Mouse (Mus musculus) forebrain, embryonic 13.5 days (tissue): ENCODE measurements around the gene Phactr2. TPM values are rescaled to one million over a fixed set of nuclear protein-coding genes. Genes with fewer than 3 reads are reported as not detected.
"Not testable (repeated sequence)": the region's sequence is repeated elsewhere in the genome, so short reads cannot be mapped to it uniquely, and the experiment has no call there.

ENCODE experiments used
- ATAC-seq: fragments of 200-750 bp; cut with Nextera tagmentation; 2 replicates; pipeline ENCODE4 v1.8.0; 2017
- H3K27ac ChIP-seq: fragments of 300-500 bp; sonication (generic); 2 replicates; pipeline ENCODE4 v1.5.1; 2015; ENCODE audit warnings: inconsistent platforms, mild to moderate bottlenecking, moderate library complexity
- H3K27me3 ChIP-seq: fragments of 300-500 bp; sonication (generic); 2 replicates; pipeline ENCODE4 v1.6.1; 2015; ENCODE audit warnings: mild to moderate bottlenecking, inconsistent platforms
- H3K36me3 ChIP-seq: fragments of 300-500 bp; sonication (generic); 2 replicates; pipeline ENCODE4 v1.6.1; 2015; ENCODE audit warnings: mild to moderate bottlenecking, inconsistent platforms; ENCODE audit not compliant: poor library complexity, severe bottlenecking
- H3K4me1 ChIP-seq: fragments of 300-500 bp; sonication (generic); 2 replicates; pipeline ENCODE4 v1.6.1; 2015; ENCODE audit warnings: inconsistent platforms
- H3K4me2 ChIP-seq: fragments of 300-500 bp; sonication (generic); 2 replicates; pipeline ENCODE4 v1.6.1; 2015; ENCODE audit warnings: inconsistent platforms, mild to moderate bottlenecking, moderate library complexity
- H3K4me3 ChIP-seq: fragments of 300-500 bp; sonication (generic); 2 replicates; pipeline ENCODE4 v1.5.1; 2015; ENCODE audit warnings: mild to moderate bottlenecking, inconsistent platforms
- H3K9ac ChIP-seq: fragments of 300-500 bp; sonication (generic); 2 replicates; pipeline ENCODE4 v1.6.1; 2015; ENCODE audit warnings: mild to moderate bottlenecking, inconsistent platforms
- H3K9me3 ChIP-seq: fragments of 300-500 bp; sonication (generic); replicated peaks from 2 replicates; pipeline ENCODE4 v1.6.1; 2016; ENCODE audit warnings: inconsistent platforms
- WGBS: fragments of 180-500 bp; shearing (Covaris S2); methylation state at CpG from one replicate; pipeline ENCODE4 v1.1.7; 2015; 5-methylcytosine and 5-hydroxymethylcytosine counted together
- polyA plus RNA-seq: library from polyadenylated mRNA; unstranded; fragments of >200 nt; fragmentation: Nextera tagmentation; extraction: Ambion mirVana; gene quantifications from 2 replicates; pipeline ENCODE4 v1.2.1, GENCODE M21; 2015

Gene Phactr2
- polyA plus RNA-seq, 1 experiment from 2014 or later = 8.5 TPM

DNA sequence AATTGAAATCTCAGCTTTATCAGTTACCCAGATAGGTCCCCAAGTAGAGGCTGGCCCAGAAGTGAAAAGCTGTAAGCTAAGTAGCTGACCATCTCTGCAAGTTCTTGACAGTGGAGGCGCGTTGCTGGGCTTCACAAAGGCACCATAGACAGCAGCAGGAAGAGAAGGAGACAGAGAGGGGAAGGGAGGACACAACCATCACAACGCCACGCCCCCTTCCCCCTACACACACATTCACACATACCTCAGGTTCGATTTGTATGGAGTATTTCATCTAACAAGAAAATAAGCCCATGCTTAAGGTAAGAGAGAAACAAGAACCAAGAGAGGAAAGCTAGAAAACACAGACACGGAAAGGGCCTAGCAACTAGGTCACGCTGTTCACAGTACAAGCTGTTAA lies 909 bp upstream of the Phactr2 start:
- 35% methylated on average over 7 of the region's 7 CpGs for WGBS

DNA sequence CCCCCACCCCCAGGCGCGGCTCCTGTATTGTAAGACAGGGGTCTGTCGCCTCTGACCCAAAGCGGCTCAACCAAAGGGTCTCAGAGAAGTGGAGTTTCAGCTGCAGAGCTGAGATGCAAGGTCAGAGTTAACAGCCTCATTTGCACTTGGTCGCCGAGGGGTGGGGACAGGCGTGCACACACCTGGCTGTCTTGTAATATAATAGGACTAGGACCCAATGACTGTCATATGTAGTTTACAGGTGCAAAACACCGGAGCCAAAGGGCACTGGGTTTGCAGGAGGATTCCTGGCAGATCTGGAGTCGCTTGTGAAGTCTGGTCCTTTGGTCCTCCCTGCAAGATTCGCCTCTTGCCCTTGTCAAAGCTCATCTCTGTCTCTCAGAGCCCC lies 350 bp upstream of the Phactr2 start:
- Histone ChIP-seq H3K4me2 (peak overlapping the region; percentile 100), H3K9ac (peak overlapping the region; percentile 74), H3K27me3 (peaks cover 38% of the 10 kb centered on the region), H3K9me3 (no peaks in the 10 kb centered on the region), H3K27ac (no peak overlapping the region), H3K36me3 (no peaks in the 10 kb centered on the region), H3K4me3 (peak overlapping the region; percentile 61), H3K4me1 (peaks cover 15% of the 10 kb centered on the region)
- ATAC-seq = no peak
- WGBS = 6% methylated on average over 10 of the region's 10 CpGs

More for the DNA sequence above, 909 bp upstream of the Phactr2 start:
- Histone ChIP-seq H3K36me3 (no peaks in the 10 kb centered on the region), H3K4me1 (peaks cover 15% of the 10 kb centered on the region), H3K4me2 (0 out of 2 replicates have a peak overlapping the region, but pooled peaks have one; percentile 100), H3K9me3 (no peaks in the 10 kb centered on the region), H3K27ac (no peak overlapping the region), H3K4me3 (no peak overlapping the region), H3K27me3 (peaks cover 38% of the 10 kb centered on the region), H3K9ac (no peak overlapping the region)
- ATAC-seq = no peak

DNA sequence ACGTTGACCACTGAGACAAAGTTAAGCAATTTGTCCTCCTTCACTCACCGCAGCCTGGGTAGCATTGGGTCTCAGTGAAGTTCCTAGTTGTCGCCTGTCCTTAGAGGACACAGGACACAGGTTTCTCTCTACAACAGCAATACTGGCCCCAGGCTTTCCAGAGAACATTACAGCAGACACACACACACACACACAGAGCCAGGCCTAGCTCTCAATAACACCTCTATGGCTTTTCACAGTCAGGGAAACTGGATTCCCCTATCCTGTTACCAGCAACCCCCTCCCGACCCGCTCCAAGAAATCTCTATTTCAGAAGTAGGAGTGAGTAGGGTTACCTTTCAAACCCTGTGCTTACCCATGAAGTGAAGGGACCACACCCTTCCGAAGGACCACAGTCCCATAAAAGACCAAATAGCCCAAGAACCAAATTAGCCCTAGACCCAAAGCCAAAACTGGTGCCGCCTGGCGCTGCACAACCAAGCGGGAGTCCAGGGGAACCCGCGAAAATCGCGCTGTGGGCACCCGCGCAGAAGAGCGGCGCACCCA lies 852 bp downstream of the Phactr2 start:
- 14% methylated on average over 17 of the region's 17 CpGs for WGBS
- Histone ChIP-seq H3K9ac (peak overlapping the region; percentile 74), H3K9me3 (no peaks in the 10 kb centered on the region), H3K4me2 (peak overlapping the region; percentile 100), H3K27me3 (peaks cover 38% of the 10 kb centered on the region), H3K36me3 (no peaks in the 10 kb centered on the region), H3K27ac (no peak overlapping the region), H3K4me1 (peaks cover 15% of the 10 kb centered on the region), H3K4me3 (peak overlapping the region; percentile 61)
- ATAC-seq = no peak; the same call in 1 of the 2 replicates

DNA sequence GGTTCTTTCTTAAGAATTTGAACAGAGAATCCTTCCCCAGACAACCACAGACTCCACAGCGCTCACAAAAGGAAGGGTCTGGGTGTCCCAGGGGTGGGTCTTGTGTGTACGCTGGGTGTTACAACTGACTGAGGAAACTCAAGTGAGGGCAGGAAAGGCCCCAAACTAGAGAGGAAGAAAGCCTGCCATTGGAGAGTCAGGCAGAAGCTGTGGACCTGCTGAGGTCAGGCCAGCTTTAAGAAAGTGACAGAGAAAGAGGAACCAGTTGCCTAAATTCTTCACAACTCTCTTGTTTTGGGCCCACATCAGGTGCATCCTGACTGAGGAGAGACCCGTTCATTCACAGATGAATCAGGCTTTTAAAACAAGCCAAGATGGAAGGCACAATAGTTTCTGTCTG lies 4.0 kb downstream of the Phactr2 start:
- no peak overlapping the region for H3K4me2 ChIP-seq
- peaks cover 15% of the 10 kb centered on the region for H3K4me1 ChIP-seq
- ATAC-seq = no peak
- H3K27ac ChIP-seq = no peak overlapping the region
- H3K36me3 ChIP-seq = no peaks in the 10 kb centered on the region
- no peaks in the 10 kb centered on the region for H3K9me3 ChIP-seq
- H3K27me3 ChIP-seq = peaks cover 31% of the 10 kb centered on the region
- H3K4me3 ChIP-seq = no peak overlapping the region
- no peak overlapping the region for H3K9ac ChIP-seq
- 89% methylated on average over 3 of the region's 3 CpGs for WGBS

DNA sequence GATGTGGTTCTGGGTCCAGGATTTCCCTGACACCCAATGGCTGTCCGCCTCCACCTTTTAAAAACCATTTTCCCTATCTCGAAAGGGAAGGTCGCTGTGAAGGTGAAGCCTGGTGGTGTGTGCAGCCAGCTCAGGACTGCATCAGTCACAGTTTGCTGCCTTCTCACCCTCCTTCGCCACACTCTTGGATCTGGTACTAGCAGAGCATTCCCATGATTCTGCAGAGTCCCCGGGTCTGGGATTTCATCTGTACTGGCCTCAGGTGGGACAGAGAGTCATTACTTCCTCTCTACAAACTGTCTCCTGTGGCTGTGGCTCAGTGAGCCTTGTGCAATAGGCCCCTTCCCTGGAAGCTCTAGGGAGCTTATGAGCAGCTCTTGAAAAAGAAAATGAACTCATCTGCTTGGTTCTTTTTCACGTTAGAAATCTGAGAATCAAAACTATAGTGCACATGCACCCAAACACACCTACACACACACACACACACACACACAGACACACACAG lies 6.1 kb downstream of the Phactr2 start:
- peaks cover 13% of the 10 kb centered on the region for H3K27me3 ChIP-seq
- not testable (repeated sequence) for H3K27ac ChIP-seq, H3K4me3 ChIP-seq, H3K4me1 ChIP-seq, H3K36me3 ChIP-seq, H3K9me3 ChIP-seq, H3K9ac ChIP-seq, H3K4me2 ChIP-seq, ATAC-seq
- 87% methylated on average over 6 of the region's 6 CpGs for WGBS

DNA sequence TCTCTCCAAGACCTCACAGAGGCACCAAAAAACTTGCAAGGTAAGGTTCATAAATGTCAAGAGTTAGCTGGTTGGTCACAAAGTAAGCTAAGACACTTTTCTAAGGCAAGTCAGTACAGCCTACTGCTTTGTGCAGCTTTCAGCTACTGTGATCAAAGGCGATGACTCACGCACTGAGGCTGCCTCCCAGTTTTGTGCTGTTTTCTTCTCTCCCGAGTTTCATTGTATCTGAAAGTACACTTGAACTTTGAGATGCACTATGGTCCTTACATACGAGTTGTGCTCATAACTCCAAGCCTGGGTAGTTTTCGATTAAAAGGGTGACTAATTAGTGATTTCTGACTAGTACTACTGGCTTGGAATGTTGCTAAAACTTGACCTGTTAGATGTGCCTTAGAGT lies 7.3 kb downstream of the Phactr2 start:
- 70% methylated on average over 5 of the region's 5 CpGs for WGBS
- H3K4me3 ChIP-seq = no peak overlapping the region
- ATAC-seq = no peak

DNA sequence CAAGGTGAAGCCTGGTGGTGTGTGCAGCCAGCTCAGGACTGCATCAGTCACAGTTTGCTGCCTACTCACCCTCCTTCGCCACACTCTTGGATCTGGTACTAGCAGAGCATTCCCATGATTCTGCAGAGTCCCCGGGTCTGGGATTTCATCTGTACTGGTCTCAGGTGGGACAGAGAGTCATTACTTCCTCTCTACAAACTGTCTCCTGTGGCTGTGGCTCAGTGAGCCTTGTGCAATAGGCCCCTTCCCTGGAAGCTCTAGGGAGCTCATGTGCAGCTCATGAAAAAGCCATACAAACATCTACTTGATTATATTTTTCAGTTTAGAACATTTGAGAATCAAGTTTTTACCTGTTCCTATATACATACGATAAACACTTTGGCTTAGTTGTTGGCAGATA lies 9.9 kb downstream of the Phactr2 start:
- H3K9me3 ChIP-seq, ATAC-seq, H3K4me2 ChIP-seq, H3K36me3 ChIP-seq, H3K4me1 ChIP-seq, H3K27ac ChIP-seq, H3K4me3 ChIP-seq, H3K9ac ChIP-seq, H3K27me3 ChIP-seq: not testable (repeated sequence)
- WGBS = 89% methylated on average over 3 of the region's 3 CpGs

More for the DNA sequence above, 7.3 kb downstream of the Phactr2 start:
- Histone ChIP-seq H3K36me3 (no peaks in the 10 kb centered on the region), H3K9me3 (no peaks in the 10 kb centered on the region), H3K9ac (no peak overlapping the region), H3K27ac (no peak overlapping the region), H3K27me3 (peaks cover 2% of the 10 kb centered on the region), H3K4me1 (no peaks in the 10 kb centered on the region), H3K4me2 (no peak overlapping the region)

DNA sequence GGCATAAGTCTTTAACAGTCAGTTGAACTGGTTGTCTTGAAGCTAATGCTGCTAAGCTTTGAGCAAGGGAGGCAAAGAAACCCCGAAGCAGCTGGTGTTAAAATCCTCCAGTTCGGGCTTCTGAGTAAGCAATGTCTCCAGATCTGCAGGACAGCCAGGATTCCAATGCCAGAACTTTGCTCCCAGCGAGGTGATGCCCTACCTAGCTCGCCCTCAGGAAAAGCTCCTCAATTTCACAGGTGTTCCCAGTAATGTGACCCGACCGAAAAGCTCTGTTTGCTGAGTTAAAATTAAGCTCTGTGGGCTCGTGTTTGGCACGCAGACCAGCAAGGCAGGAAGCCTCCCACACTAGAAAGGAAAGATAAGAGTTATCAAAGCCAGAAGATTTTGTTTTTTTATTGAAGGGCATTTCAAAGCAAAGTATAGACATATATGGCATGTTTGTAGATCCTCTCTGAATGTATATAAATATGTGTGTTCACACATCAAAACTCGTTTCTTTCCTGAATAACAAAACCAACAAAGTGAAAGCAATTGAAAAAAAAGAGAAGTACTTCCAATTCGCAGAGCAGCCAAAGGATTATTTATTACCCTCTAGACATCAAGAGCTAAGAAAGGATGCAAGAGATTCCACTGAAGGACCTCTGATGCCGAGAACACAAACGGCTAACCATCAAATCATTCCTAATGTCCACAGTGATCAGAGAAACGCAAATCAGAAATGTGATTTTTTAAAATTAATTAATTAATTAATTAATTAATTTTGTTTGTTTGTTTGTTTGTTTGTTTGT lies 20.8 kb downstream of the Phactr2 start:
- no peak overlapping the region for H3K4me2 ChIP-seq
- H3K9me3 ChIP-seq = no peaks in the 10 kb centered on the region
- no peaks in the 10 kb centered on the region for H3K4me1 ChIP-seq
- no peak overlapping the region for H3K9ac ChIP-seq
- 87% methylated on average over 13 of the region's 13 CpGs for WGBS
- no peak overlapping the region for H3K4me3 ChIP-seq
- H3K27ac ChIP-seq = no peak overlapping the region
- ATAC-seq = no peak
- H3K27me3 ChIP-seq = no peaks in the 10 kb centered on the region
- H3K36me3 ChIP-seq = no peaks in the 10 kb centered on the region

DNA sequence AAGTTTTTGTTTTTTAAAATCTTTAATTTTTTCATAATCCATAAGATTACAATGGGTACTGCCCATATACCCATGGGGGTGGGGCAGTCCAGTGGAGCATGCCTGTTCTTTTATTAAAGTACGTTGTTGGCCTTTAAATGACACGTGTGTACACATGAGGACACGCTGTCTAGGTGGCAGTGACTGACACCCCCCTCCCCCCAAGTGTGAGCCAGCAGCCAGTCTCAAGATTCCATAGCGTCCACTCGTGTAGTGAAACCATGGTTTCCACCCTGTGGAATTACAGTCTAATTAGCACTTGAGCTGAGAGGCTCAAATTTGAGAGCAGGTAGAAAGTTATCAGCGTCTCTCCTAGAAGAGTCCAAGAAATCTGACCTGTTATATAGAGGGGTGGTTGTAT lies 22.6 kb downstream of the Phactr2 start:
- Histone ChIP-seq H3K4me3 (no peak overlapping the region), H3K4me2 (no peak overlapping the region), H3K4me1 (0 out of 2 replicates have a peak, but pooled peaks cover 3% of the 10 kb centered on the region), H3K27ac (no peak overlapping the region), H3K27me3 (no peaks in the 10 kb centered on the region), H3K9me3 (no peaks in the 10 kb centered on the region), H3K36me3 (no peaks in the 10 kb centered on the region), H3K9ac (no peak overlapping the region)
- ATAC-seq = no peak
- 78% methylated on average over 6 of the region's 6 CpGs for WGBS

DNA sequence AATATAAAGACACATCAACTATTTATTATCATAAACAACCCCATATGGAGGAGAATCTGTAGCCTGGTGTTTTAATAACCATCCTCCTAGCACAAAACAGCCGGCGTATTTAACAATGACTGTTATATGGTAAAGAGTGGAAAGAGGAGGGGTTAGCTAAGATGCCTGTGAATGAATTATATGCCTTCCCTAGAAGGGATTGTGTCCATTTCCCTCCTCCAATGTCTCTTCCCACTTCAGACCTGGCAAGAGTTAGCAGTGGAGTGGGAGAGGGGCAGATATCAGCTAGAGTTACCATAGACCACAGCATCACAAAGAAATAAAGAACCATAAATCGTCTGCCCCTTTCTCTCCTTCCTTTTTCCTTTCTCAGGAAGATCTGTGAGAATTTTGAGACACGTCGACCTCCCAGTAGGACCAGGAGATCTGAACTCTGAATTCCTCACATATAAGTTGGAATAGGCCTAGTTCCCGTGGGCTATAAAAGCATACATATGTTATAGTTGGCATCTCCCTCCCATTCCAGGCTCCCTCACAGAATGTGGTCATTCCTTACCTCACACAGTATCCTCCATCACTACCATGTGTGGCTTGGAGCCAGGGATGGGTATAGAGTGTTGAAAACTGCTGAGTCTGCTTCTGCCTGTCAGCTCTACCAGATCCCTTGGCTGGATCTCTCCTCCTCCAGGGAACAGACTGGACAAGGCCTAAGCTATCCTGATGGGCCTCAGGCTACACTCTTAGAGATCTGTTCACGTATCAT lies 25.7 kb downstream of the Phactr2 start:
- Histone ChIP-seq H3K4me1 (0 out of 2 replicates have a peak, but pooled peaks cover 6% of the 10 kb centered on the region), H3K4me3 (no peak overlapping the region), H3K4me2 (no peak overlapping the region), H3K27me3 (no peaks in the 10 kb centered on the region), H3K9me3 (no peaks in the 10 kb centered on the region), H3K9ac (no peak overlapping the region), H3K27ac (no peak overlapping the region), H3K36me3 (no peaks in the 10 kb centered on the region)
- ATAC-seq = no peak
- 81% methylated on average over 7 of the region's 7 CpGs for WGBS

DNA sequence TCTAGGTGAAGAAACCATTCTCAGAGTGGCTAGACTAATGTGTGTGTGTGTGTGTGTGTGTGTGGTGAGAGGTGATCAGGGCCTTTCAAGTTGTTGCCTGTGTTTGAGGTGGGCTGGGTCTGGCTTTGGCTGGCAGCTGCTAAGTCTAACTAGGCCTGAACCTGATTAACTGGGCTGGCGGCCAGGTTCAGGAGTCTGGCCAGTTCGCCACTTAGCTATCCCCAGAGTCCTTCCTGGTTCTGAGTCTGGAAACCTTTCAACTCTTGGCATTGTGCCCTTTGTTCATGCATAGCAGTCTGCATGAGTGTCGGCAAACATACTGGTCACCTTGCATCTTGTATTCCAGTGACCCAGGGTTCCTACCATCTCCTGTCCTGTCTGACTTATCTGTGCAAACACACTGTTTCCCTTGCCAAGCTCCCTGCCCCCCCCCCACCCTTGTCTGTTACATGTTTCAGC lies 27.4 kb downstream of the Phactr2 start:
- ATAC-seq = peak; percentile 61
- Histone ChIP-seq H3K27me3 (no peaks in the 10 kb centered on the region), H3K27ac (no peak overlapping the region), H3K9ac (no peak overlapping the region), H3K36me3 (no peaks in the 10 kb centered on the region), H3K4me1 (0 out of 2 replicates have a peak, but pooled peaks cover 6% of the 10 kb centered on the region), H3K9me3 (no peaks in the 10 kb centered on the region), H3K4me3 (no peak overlapping the region), H3K4me2 (no peak overlapping the region)
- WGBS = 61% methylated on average over 3 of the region's 3 CpGs

DNA sequence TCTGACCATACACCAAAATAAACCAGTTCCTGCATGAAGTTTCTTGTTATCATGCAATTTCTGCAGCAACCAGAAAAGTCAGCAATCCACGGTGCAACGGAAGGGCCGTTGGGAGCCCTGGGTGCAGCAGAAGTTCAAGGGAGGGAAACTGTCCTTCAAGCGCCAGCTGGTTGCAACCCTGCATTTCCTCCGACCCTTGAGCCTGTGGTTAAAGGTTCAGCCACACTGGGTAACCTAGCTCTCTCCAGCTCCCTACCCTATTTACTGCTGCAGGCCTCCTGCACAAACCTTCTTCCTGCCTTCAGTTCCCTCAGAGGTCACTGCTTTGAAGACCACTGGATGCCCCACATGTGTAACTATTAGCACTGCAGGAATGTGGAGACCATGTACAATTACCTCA lies 30.0 kb downstream of the Phactr2 start:
- H3K27ac ChIP-seq = no peak overlapping the region
- H3K4me1 ChIP-seq = 0 out of 2 replicates have a peak, but pooled peaks cover 6% of the 10 kb centered on the region
- no peak overlapping the region for H3K9ac ChIP-seq
- no peak overlapping the region for H3K4me3 ChIP-seq
- no peaks in the 10 kb centered on the region for H3K27me3 ChIP-seq
- 93% methylated on average over 5 of the region's 5 CpGs for WGBS
- no peak overlapping the region for H3K4me2 ChIP-seq
- no peak for ATAC-seq
- H3K9me3 ChIP-seq = no peaks in the 10 kb centered on the region
- no peaks in the 10 kb centered on the region for H3K36me3 ChIP-seq
